Mouse (Mus musculus): ENCODE measurements around the gene Wdr38.

Wdr38 gene

DNA sequence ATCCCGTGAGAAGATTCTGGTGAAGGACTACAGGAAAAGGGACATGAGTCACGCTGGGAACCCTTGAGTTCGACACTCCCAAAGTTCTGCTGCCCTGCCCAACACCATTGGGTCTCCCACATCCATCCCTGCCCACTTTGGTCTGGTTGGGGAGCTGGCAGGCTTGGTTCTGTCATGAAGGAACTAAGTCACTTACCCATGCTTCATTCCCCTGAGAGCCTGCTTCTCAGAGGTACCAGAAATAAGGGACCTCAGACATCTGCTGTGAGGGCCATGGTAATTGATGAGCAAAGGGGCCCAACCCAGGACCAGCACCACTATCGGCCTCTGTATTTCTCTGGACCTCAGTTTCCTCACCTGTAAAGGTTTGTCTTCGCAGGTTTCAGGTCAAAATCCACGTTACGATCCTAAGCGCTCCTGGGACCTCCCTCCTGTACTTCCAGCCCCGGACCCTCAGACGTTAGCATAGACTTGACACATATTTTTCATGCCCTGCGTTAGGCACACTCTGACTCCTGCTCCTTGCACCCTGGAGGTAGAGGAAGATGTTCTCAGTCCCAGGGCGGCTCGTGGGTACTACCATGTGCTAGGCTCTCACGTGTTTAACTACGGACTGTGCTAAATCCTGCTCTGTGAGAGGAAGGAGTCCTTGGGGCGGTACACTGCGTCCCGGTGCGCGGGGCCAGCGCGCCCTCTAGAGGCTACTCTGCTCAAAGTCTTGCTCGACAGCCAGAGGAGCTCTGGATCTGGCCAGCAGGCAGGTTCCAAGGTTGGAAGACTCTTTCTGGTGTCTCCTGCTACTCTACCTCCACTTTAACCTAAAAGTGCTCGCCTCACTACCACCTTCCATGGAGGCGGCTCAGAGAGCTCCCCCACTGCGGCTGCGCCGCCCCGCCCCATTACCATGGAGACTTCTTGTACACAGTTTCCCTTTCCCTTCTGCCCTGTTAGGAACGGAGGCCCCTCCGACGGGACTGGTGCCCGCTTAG lies at the start of gene Wdr38:
TSS of gene Wdr38 (plus strand) at position 91 of the 989 bp plus-strand sequence.
- peak; percentile 86 for DNase-seq

DNA sequence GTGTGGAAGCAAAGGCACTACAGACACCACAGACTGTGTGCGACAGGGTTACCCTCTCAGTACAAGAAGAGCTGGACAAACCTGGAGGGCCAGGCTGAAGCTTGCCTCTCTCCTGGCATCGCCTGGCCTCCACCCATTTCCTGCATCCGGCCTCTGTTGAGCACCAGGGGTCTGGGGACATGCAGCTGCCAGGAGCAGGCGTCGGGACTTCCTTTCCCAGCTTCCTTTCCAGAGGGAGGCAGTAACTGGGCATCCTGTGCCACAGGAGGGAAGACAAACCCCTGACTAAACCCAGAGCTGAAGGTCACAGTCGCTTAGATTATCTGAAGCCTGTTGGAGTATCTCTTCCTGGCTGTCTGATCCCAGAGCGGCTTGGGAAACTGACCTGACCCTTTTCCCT lies 49.7 kb upstream of the Wdr38 start:
- DNase-seq = no peak

DNA sequence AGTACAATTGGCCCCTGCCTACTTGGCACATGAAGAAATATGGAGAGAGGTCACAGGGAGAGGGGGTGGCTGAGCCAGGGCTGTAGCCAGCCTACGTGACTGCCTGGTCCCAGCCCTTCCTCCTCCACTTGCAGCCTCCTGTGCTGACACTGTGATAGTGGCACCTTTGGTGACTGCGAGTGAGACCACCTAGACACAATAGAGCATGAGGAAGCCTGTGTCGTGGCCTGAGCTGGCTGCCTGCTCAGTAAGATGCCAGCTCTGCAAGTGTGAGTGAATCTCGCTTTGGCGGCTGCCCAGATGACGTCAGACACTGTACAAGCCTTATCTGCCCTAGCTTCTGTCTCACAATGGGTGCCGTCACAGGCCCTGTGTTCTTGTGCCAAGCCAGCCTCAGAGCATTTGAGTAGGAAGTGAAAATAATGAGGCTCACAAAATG lies 47.0 kb upstream of the Wdr38 start:
- peak; percentile 70 for DNase-seq

DNA sequence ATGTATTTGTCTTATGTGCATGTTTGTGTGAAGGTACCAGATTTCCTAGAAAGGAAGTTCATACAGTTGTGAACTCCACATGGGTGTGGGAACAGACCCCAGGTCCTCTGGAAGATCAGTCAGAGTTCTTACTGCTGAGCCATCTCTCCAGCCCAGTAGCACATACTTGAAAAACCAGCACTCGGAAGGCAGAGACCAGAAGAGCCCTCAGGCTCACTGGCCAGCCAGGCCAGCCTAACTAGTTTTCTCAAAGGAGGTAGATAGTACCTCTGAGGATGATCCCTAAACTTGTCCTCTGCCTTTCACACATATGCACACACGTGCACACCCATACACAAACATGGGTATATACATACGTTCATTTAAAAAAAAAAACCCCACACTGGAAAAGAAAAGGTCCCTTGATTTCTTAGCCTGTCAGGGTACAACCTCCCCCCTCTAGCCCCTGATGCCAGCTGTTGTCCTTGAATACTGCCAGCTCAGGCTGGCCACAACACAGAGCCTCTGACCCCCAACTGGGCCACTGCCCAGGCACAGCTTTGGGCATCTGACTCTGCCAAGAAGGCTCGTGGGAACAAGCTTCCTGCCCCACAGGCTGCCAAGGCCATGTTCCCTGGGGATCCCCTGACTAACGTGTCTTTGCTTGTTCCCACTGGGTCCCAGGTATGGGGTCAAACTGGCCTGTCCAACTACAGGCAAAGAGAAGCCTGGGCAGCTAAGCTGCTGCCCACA lies 44.0 kb upstream of the Wdr38 start:
- peak; percentile 16 for DNase-seq

DNA sequence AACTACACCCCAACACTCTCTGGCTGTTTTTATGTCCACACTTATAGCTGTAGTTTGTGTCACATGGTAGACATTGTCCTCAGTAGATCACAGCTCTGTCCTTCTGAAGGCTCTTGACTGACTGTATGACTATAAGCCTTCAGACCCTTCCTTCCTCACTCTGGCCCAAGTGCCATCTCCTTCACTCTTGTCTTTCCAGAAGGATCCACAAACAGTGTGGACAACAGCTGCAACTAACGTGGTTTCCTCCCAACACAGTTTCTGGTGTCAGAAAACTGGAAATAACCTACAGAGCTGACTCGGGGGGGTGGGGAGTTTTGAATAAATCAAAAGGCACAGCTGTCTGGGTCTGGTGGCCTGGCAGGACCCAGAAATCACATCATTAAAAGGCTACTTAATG lies 41.2 kb upstream of the Wdr38 start:
- no peak for DNase-seq

DNA sequence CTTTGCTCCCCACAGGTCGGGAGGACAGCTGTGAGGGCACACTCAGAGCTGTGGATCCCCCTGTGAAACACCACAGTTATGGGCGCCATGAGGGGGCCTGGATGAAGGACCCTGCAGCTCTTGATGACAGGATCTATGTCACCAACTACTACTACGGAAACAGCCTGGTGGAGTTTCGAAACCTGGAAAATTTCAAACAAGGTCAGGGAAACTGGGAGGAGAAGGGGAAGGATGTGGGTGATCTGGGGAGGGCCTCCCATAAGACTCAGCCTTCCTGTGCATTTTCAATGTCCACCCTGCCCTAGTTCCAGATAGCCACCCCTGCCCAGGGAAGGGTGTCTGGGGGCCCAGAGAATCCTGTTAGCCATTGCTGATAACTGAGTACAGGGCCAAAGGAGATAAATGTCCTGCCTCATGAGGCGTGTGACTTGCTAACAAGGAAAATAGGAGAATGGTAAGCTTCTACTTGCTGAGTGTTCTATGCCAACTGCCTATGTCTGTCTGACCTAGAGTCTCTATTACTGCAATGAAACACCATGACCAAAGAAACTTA lies 39.5 kb upstream of the Wdr38 start:
- DNase-seq = no peak

DNA sequence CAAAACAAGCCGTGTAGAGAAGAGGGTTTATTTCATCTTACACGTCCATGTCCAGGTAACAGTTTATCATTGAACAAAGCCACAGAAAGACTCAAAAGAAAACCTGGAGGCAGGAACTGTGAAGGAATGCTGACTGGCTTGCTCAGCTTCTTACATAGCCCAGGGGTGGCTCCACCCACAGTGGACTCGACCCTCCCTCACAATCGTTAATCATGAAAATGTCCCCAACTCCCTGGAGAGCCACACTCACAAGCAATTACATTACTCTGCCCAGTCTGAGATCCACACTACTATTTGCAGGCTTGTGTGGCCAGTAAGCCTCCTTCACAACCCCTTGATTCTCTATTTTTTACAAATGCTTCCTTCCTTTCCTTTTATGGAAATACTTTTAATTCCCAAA lies 33.1 kb upstream of the Wdr38 start:
- DNase-seq = no peak

DNA sequence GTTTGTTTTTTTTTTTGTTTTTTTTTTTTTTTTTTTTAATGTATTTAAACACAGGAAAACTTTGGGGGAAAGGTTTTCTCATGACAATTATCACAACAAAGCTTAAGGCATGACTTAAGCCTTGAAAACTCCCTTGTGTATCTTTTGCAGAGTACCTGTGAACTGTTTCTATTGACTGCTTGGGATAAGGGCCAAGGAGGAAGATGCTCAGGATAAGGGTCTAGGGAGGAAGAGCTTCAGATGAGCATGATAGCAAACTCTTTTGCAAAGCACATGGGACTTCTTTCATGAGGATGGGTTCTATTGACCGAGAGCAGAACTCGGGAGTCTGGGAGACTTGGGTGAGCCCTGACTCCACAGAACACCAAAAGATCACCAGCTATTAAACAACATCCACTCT lies 27.6 kb upstream of the Wdr38 start:
- DNase-seq = no peak

DNA sequence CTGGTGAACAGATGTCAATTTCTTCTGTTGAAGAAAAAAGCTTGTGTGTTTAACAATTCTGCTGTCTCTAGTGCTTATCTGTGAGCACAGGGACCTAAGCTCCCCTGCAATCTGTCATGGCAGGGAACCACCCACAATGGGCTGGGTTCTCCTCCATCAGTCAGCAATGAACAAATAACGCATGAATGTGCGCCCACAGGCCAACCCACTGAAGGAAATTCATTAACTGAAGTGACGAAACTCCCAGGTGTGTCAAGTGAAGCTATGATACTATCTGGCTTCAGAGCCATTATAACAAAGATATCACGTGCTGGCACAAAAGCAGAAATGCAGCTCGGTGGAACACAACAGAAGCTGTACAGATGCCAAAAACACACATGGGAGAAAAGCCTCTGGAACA lies 27.2 kb upstream of the Wdr38 start:
- no peak for DNase-seq

DNA sequence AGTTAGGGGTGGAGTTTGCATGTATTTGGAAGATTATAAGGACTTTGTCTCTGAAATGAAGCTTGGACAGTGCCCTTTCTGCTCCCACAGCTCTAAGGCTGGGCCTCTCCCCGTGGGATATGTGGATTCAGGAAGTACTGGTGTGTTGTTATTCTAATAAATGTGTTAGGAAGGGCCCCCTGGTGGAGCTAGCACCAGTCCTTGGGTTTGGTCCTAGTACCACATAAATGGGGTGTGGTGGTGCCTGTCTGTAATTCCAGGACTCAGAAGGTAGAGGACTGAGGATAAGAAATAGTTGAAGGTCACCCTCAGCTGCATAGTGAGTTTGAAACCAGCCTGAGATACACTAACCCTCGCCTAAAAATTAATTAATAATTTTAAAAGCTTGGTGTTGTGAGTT lies 24.1 kb upstream of the Wdr38 start:
- DNase-seq = no peak

DNA sequence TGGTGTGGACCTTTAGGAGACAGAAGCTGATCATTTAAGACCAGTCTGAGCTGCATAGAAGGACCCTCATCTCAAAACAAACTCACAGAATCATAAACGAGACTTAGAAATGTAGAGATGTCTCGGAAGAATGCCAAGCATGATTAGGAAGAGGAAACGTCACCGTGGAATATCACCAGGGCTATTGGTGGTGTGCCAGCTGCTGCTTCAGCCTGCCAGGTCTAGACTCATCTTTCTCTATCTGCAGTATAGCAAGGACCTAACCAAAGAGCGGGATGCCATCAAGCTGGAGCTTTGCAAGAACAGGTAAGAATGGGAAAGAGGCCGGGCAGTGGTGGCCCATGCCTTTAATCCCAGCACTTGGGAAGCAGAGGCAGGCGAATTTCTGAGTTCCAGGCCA lies 23.6 kb upstream of the Wdr38 start:
- DNase-seq = no peak

DNA sequence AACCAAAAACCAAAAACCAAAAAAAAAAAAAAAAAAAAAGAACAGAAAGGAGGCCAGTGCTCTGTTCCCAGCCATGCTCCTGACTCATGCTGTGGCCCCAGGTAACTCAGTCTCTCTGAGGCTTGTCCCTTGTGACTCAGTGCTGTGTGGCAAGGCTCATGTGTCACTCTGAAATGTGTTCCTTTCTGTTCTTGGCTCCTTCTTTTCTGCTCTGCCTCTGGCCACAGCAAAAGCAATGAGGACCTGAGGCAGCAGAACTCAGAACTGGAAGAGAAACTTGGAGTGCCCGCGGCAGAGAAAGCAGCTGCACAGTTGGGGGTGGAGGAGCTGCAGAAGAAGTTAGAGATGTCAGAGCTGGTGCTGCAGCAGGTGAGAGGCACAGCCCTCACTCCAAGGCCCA lies 23.1 kb upstream of the Wdr38 start:
- DNase-seq = no peak

DNA sequence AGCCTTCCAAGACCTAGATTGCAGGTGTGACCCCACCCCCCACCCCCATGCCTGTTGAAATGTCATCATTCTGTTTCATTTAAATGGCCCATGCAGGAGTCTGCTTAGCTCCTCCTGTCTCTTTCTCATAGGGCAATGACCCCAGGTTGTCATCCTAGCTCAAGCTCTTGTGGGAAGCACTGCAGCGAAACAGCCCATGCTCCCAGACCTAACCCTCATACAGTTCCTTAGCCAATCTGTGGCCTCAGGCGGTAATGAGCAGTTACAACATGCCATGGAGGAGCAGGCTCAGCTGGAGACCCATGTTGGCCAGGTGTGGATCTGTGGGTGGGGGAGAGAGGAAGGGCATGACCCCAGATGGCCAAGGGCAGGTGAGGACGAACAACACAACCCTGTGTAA lies 22.1 kb upstream of the Wdr38 start:
- no peak for DNase-seq

DNA sequence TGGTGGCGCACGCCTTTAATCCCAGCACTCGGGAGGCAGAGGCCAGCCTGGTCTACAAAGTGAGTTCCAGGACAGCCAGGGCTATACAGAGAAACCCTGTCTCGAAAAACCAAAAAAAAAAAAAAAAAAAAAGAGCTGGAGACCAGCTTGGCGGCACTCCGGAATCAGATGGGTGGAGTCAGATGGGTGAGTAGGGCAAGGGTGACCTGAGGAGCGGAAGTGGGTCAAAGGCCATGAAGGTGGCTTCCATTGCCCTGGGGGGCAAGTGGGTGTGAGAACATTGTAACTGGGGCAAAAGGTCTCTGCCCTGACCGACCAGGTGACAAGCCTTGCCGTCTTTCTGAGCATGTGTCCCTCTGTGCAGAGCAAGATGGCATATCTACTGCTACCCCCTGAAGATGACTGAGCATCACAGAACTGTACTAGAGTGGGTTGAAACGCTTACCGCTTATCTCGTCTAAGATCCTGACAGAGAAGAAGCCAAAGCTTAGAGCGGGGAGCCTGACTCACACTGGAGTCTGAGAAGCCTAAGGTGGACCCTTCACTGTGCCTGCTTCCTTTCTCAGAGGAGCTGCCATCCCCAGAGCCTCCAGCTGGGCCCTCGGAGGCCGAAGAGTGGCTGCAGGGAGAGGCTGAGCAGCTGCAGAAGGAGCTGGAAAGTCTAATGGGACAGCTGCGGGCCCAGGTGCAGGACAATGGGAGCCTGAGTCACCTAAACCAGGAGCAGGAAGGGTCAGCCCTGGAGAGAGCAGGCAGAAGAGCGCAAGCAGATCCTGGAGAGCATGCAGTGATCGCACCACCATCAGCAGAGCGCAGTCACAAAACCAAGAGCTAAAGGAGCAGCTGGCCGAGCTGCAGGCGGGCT lies 21.1 kb upstream of the Wdr38 start:
- no peak for DNase-seq

DNA sequence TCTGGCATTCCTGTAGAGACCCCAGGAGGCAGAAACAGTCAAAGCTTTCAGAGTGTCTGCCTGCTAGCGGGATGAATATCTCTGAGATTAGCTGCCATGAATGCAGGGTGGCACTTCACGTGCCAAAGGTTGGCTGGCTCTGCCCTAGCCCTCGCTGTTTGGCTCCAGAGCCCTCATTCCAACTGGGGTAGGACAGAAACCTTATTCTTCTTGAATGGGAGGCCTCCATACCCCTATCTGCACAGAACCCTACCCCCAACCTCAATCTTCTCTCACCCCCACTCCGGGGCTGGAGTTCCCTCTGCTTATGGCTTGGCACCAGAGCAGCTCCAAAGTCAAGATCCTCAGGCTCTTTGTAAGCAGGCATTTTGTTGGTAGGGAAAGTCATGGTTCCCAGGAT lies 19.4 kb upstream of the Wdr38 start:
- no peak for DNase-seq

DNA sequence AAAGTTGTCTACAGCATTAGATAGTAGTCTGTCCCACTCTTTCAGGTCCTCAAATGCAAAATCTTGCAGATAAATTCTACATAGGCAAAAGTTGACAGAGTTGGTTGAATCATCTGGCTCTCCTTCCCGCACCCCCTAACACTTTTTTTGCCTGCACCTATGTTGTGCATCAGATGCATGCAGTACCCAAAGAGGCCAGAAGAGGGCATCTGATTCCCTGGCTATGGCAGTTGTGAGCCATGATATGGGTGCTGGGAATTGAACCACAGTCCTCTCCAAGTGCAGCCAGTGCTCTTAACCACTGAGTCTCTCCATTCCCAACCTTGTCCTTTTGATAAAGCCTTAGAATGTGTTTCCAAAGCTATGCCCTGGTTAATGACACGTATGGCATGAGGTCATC lies 13.8 kb upstream of the Wdr38 start:
- DNase-seq = no peak

DNA sequence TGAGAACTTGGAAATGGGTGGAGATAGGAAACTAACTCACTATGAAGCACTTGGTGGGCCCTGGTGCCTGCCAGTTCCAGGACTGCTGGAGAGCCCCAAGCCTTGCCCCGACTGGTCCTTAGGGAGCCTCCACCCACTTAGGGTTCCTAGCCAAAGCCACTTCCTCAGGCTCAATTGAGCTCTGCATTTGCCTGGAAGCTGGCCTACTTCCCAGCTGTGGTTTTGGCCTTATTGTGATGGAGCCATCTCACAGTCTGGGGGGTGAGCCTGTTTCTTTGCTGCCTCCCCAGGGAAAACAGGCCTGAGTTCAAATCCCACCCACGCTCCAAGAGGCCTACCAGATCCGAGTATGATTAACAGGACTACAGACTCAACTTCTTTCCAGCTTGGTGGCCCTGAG lies 10.7 kb upstream of the Wdr38 start:
- DNase-seq = no peak

DNA sequence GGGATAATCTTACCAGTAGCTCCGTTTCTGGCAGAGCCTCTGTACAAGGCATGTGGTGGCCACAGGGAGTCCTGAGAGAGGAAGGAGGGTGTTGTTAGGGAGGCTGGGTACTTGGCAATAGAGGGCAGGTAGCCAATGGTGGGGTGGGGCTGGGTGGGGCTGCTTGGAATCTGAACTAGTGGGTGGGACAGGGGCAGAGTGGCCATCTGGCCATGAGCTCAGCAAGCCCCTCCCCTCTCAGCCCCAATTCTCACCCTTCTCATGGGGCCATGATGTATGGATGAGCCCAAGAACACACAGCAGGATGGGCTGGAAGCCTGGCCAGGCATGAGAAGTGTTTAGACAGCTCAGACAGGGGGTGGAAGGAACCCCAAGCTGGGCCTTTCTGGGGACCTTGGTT lies 9.9 kb upstream of the Wdr38 start:
- no peak for DNase-seq

DNA sequence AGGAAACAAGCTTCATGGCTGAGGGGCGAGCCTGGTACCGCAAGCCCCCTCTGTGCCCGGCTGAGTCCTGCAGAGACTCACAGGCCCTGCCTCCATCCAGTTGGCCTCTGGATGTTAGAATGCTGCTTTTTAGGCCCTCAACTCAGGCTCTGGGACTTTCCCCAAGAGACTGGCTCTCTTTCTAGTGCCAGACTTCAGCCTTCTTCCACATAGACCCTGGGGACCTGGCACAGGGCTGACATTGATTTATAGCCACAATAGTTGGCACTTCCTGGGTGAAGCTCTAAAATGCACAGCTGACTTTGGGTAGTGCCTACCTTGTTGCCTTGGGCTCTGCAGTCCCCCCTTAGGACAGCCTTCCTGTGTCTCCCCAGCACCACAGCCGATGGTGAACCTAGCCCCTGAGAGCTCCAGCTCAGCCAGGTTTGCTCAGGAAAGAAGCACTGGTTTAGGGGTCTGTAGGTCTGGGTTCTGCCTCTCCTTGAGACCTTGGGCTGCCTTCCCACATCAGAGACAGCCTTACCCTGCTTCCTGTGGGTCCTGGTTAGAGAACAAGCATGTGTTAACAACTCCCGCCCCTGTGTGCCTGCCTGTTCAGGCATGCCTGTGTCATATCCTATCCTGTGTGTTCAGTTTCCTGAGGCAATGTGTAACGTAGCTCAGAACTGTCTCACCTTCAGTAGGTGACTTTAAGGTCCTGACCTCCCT lies 9.3 kb upstream of the Wdr38 start:
- no peak for DNase-seq

DNA sequence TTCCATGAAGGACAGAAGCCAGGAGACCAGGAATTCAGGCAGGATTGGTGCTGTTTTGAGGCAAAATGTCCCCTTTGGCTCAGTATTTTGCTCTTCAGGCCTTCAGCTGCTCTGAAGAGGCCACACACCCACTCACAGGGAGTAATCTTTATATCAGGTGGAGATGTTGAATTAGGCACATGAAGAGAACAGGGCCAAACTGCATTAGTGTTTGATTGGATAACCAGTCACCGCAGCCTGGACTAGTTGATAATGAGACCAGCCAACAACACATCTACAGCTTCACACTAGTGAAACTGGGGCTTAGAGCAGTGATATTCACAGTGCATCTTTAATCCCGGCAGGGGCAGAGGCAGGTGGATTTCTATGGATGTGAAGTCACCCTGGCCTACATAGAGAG lies 8.3 kb upstream of the Wdr38 start:
- no peak for DNase-seq

DNA sequence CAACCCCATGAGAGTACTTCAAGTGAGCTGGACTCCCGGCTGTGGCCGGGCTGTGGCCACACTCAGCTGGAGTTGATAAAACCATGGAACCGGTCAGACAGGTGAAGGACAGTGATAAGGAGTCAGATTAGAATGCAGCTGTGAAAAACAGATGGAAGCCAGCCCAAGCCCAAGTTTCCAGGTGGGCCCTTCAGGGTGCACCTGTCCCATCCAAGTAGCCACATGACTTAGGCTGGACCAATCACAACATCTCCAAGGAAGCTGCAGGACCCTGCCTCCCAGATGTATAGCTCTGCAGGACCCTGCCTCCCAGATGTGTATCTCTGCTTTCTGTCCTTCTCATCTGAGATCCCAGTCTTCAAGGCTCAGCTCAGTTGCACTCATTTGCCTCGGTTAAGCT lies 5.3 kb upstream of the Wdr38 start:
- DNase-seq = no peak

DNA sequence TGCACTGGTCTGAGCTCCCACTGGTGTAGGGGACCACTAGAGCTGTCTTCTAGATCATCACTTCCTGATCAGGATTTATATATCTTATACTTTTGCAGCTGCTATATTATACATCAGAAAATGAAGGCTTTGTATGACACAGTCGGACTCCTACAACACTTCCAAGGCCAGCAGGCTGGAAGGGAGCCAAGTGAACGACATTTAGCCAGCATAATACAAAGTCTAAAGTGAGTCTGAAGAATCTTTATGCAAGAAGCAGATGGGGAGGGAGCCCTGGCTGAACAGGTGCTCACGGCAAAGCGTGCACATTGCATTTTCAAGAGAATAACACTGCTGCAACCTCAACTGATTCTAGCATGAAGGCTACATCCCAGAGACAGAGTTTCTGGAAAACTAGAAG lies 4.8 kb upstream of the Wdr38 start:
- DNase-seq = no peak

Measured in cerebellum, adult 11 months (tissue).